Mouse (Mus musculus) gastrocnemius, postnatal 36 days (tissue): ENCODE data around the gene Ugt1a2. TPM values are rescaled to one million over a fixed set of nuclear protein-coding genes. Genes with fewer than 3 reads are reported as not detected.

Experiments used
- total RNA-seq, 2 experiments: library from RNA; stranded (reverse); gene quantifications; 2 replicates each; pipeline ENCODE4 v1.2.3; 2021

Gene Ugt1a2
- total RNA-seq, 2 experiments from 2014 or later: not detected

Other genes with a start within 250 kb of the Ugt1a2 start
- 10 to 100 TPM in 1 of 2 experiments, 1 to 10 TPM in 1; 7.1 to 10.0 TPM for gene Usp40, start 192.1 kb upstream of the Ugt1a2 start, total RNA-seq
- not detected for gene Ugt1a10, start 145.2 kb upstream of the Ugt1a2 start, total RNA-seq
- gene Ugt1a9, start 129.8 kb upstream of the Ugt1a2 start, total RNA-seq: not detected
- gene Ugt1a8, start 112.8 kb upstream of the Ugt1a2 start, total RNA-seq: not detected
- gene Ugt1a7c, start 105.5 kb upstream of the Ugt1a2 start, total RNA-seq: under 1 TPM; 0.33 to 0.54 TPM
- under 1 TPM; 0.43 to 0.74 TPM for gene Ugt1a6b, start 97.3 kb upstream of the Ugt1a2 start, total RNA-seq
- 1 to 10 TPM in 1 of 2 experiments, under 1 TPM in 1; 0.64 to 1.0 TPM for gene Ugt1a6a, start 65.8 kb upstream of the Ugt1a2 start, total RNA-seq
- under 1 TPM in 1 of 2 experiments, not detected in 1; 0.22 TPM for gene Ugt1a5, start 34.6 kb upstream of the Ugt1a2 start, total RNA-seq
- not detected for gene Dnajb3, start 5.2 kb downstream of the Ugt1a2 start, total RNA-seq
- not detected for gene Ugt1a1, start 11.4 kb downstream of the Ugt1a2 start, total RNA-seq
- not detected for gene Mroh2a, start 26.4 kb downstream of the Ugt1a2 start, total RNA-seq
- 1 to 10 TPM; 7.3 to 8.1 TPM for gene Hjurp, start 77.0 kb downstream of the Ugt1a2 start, total RNA-seq
- not detected for gene Trpm8, start 77.1 kb downstream of the Ugt1a2 start, total RNA-seq
- gene Spp2, start 206.4 kb downstream of the Ugt1a2 start, total RNA-seq: not detected